Mouse (Mus musculus) neural tube, embryonic 13.5 days (tissue): ENCODE measurements around the gene Ptchd4. TPM values are rescaled to one million over a fixed set of nuclear protein-coding genes. Genes with fewer than 3 reads are reported as not detected.

ENCODE experiments used
- ATAC-seq: fragments of 200-750 bp; cut with Nextera tagmentation; 2 replicates; pipeline ENCODE4 v1.8.0; 2017; ENCODE audit warnings: low read depth, mild to moderate bottlenecking, moderate TSS enrichment, moderate library complexity
- H3K27ac ChIP-seq: fragments of 300-500 bp; sonication (generic); replicated peaks from 2 replicates; pipeline ENCODE4 v1.5.1; 2015; ENCODE audit warnings: moderate library complexity, mild to moderate bottlenecking, inconsistent platforms
- H3K27me3 ChIP-seq: fragments of 300-500 bp; sonication (generic); 2 replicates; pipeline ENCODE4 v1.6.1; 2015; ENCODE audit warnings: mild to moderate bottlenecking, inconsistent platforms
- H3K36me3 ChIP-seq: fragments of 300-500 bp; sonication (generic); 2 replicates; pipeline ENCODE4 v1.6.1; 2015; ENCODE audit warnings: mild to moderate bottlenecking, inconsistent platforms
- H3K4me1 ChIP-seq: fragments of 300-500 bp; sonication (generic); replicated peaks from 2 replicates; pipeline ENCODE4 v1.6.1; 2015; ENCODE audit warnings: inconsistent platforms
- H3K4me2 ChIP-seq: fragments of 300-500 bp; sonication (generic); 2 replicates; pipeline ENCODE4 v1.6.1; 2015; ENCODE audit warnings: inconsistent platforms, mild to moderate bottlenecking, moderate library complexity
- H3K4me3 ChIP-seq: fragments of 300-500 bp; sonication (generic); 2 replicates; pipeline ENCODE4 v1.5.1; 2015; ENCODE audit warnings: mild to moderate bottlenecking, inconsistent platforms
- H3K9ac ChIP-seq: fragments of 300-500 bp; sonication (generic); 2 replicates; pipeline ENCODE4 v1.6.1; 2015; ENCODE audit warnings: moderate library complexity, mild to moderate bottlenecking, inconsistent platforms
- H3K9me3 ChIP-seq: fragments of 300-500 bp; sonication (generic); 2 replicates; pipeline ENCODE4 v1.6.1; 2016; ENCODE audit warnings: inconsistent platforms
- WGBS: fragments of 180-500 bp; shearing (Covaris S2); methylation state at CpG from one replicate; pipeline ENCODE4 v1.1.7; 2015; 5-methylcytosine and 5-hydroxymethylcytosine counted together
- polyA plus RNA-seq: library from polyadenylated mRNA; unstranded; fragments of >200 nt; fragmentation: Nextera tagmentation; extraction: Ambion mirVana; gene quantifications from 2 replicates; pipeline ENCODE4 v1.2.1, GENCODE M21; 2015

Gene Ptchd4
- polyA plus RNA-seq, result 7.6 and 8.7 TPM in 2 replicates

GRCm38 (mm10) chr17:42315669-42316611 is at the start of gene Ptchd4:
Ptchd4 (plus strand) TSS chr17:42315947.
- WGBS, result 1% methylated on average over 55 of the region's 56 CpGs
- Histone ChIP-seq H3K27me3 (0 out of 2 replicates have a peak, but pooled peaks cover 3% of the 10 kb centered on the region), H3K9ac (peak within 1 kb of the TSS; percentile 68), H3K27ac (peak within 1 kb of the TSS; percentile 79), H3K4me2 (peak within 1 kb of the TSS; percentile 77), H3K36me3 (no peaks in the 10 kb centered on the region), H3K4me1 (peaks cover 11% of the 10 kb centered on the region; the same call in 1 of the 2 replicates), H3K4me3 (peak within 1 kb of the TSS; percentile 58), H3K9me3 (no peaks in the 10 kb centered on the region)
- ATAC-seq, result peak; percentile 87

- Histone ChIP-seq H3K36me3 (no peaks in the 10 kb centered on the region), H3K4me3 (no peak overlapping the region), H3K9me3 (no peaks in the 10 kb centered on the region), H3K4me1 (no peaks in the 10 kb centered on the region), H3K4me2 (no peak overlapping the region), H3K27me3 (no peaks in the 10 kb centered on the region), H3K9ac (no peak overlapping the region), H3K27ac (no peak overlapping the region)
- no peak for ATAC-seq
- WGBS, result 84% methylated on average over 2 of the region's 2 CpGs
Measured at GRCm38 (mm10) chr17:42276861-42277260, 38.9 kb upstream of the Ptchd4 start.

- H3K9me3 ChIP-seq, result no peaks in the 10 kb centered on the region
- 67% methylated on average over 1 of the region's 1 CpGs for WGBS
- H3K4me1 ChIP-seq, result no peaks in the 10 kb centered on the region
- no peak overlapping the region for H3K4me2 ChIP-seq
- H3K27me3 ChIP-seq, result no peaks in the 10 kb centered on the region
- no peak overlapping the region for H3K4me3 ChIP-seq
- H3K9ac ChIP-seq, result no peak overlapping the region
- ATAC-seq, result no peak
- no peaks in the 10 kb centered on the region for H3K36me3 ChIP-seq
- no peak overlapping the region for H3K27ac ChIP-seq
Measured at GRCm38 (mm10) chr17:42284391-42284790, 31.4 kb upstream of the Ptchd4 start.

- Histone ChIP-seq H3K4me1 (no peaks in the 10 kb centered on the region), H3K27ac (no peak overlapping the region), H3K4me2 (no peak overlapping the region), H3K4me3 (no peak overlapping the region), H3K9ac (no peak overlapping the region), H3K27me3 (no peaks in the 10 kb centered on the region), H3K9me3 (no peaks in the 10 kb centered on the region), H3K36me3 (no peaks in the 10 kb centered on the region)
- no peak for ATAC-seq
- 81% methylated on average over 3 of the region's 3 CpGs for WGBS
Measured at GRCm38 (mm10) chr17:42286255-42286654, 29.5 kb upstream of the Ptchd4 start.

GRCm38 (mm10) chr17:42290341-42290740 is 25.4 kb upstream of the Ptchd4 start:
- ATAC-seq, result no peak
- no peaks in the 10 kb centered on the region for H3K9me3 ChIP-seq
- no peak overlapping the region for H3K9ac ChIP-seq
- no peak overlapping the region for H3K4me2 ChIP-seq
- H3K36me3 ChIP-seq, result no peaks in the 10 kb centered on the region
- H3K4me1 ChIP-seq, result no peaks in the 10 kb centered on the region
- H3K4me3 ChIP-seq, result no peak overlapping the region
- no peak overlapping the region for H3K27ac ChIP-seq
- no peaks in the 10 kb centered on the region for H3K27me3 ChIP-seq

GRCm38 (mm10) chr17:42291793-42292192 is 24.0 kb upstream of the Ptchd4 start:
- H3K4me2 ChIP-seq, result no peak overlapping the region
- no peak for ATAC-seq
- H3K4me3 ChIP-seq, result no peak overlapping the region
- no peak overlapping the region for H3K9ac ChIP-seq
- no peaks in the 10 kb centered on the region for H3K27me3 ChIP-seq
- H3K27ac ChIP-seq, result no peak overlapping the region
- H3K36me3 ChIP-seq, result no peaks in the 10 kb centered on the region
- H3K4me1 ChIP-seq, result no peaks in the 10 kb centered on the region
- 57% methylated on average over 5 of the region's 5 CpGs for WGBS
- no peaks in the 10 kb centered on the region for H3K9me3 ChIP-seq

- Histone ChIP-seq H3K4me2 (no peak overlapping the region), H3K36me3 (no peaks in the 10 kb centered on the region), H3K4me3 (no peak overlapping the region), H3K4me1 (no peaks in the 10 kb centered on the region), H3K27me3 (no peaks in the 10 kb centered on the region), H3K9ac (no peak overlapping the region), H3K27ac (no peak overlapping the region), H3K9me3 (no peaks in the 10 kb centered on the region)
- 68% methylated on average over 4 of the region's 4 CpGs for WGBS
- no peak for ATAC-seq
Measured at GRCm38 (mm10) chr17:42297986-42298385, 17.8 kb upstream of the Ptchd4 start.

- Histone ChIP-seq H3K9me3 (no peaks in the 10 kb centered on the region), H3K36me3 (no peaks in the 10 kb centered on the region), H3K27ac (no peak overlapping the region), H3K4me2 (no peak overlapping the region), H3K4me3 (no peak overlapping the region), H3K4me1 (no peaks in the 10 kb centered on the region), H3K27me3 (no peaks in the 10 kb centered on the region), H3K9ac (no peak overlapping the region)
- whole genome bisulfite sequencing, result 69% methylated on average over 3 of the region's 3 CpGs
- ATAC-seq, result no peak
Measured at GRCm38 (mm10) chr17:42299681-42300080, 16.1 kb upstream of the Ptchd4 start.

GRCm38 (mm10) chr17:42303062-42303577 is 12.6 kb upstream of the Ptchd4 start:
- Histone ChIP-seq H3K4me3 (no peak overlapping the region), H3K9ac (no peak overlapping the region), H3K27me3 (no peaks in the 10 kb centered on the region), H3K4me1 (no peaks in the 10 kb centered on the region), H3K4me2 (no peak overlapping the region), H3K36me3 (no peaks in the 10 kb centered on the region), H3K27ac (no peak overlapping the region), H3K9me3 (no peaks in the 10 kb centered on the region)
- ATAC-seq, result no peak
- 61% methylated on average over 4 of the region's 4 CpGs for WGBS

GRCm38 (mm10) chr17:42304262-42304661 is 11.5 kb upstream of the Ptchd4 start:
- no peak for ATAC-seq
- Histone ChIP-seq H3K4me3 (no peak overlapping the region), H3K36me3 (no peaks in the 10 kb centered on the region), H3K9me3 (no peaks in the 10 kb centered on the region), H3K4me1 (no peaks in the 10 kb centered on the region), H3K9ac (no peak overlapping the region), H3K4me2 (no peak overlapping the region), H3K27ac (no peak overlapping the region), H3K27me3 (no peaks in the 10 kb centered on the region)
- WGBS, result 71% methylated on average over 4 of the region's 4 CpGs

- Histone ChIP-seq H3K4me3 (no peak overlapping the region), H3K36me3 (no peaks in the 10 kb centered on the region), H3K9me3 (no peaks in the 10 kb centered on the region), H3K27me3 (no peaks in the 10 kb centered on the region), H3K4me2 (no peak overlapping the region), H3K27ac (no peak overlapping the region), H3K9ac (no peak overlapping the region), H3K4me1 (no peaks in the 10 kb centered on the region)
- 90% methylated on average over 1 of the region's 1 CpGs for WGBS
- no peak for ATAC-seq
Measured at GRCm38 (mm10) chr17:42307001-42307400, 8.7 kb upstream of the Ptchd4 start.

- no peaks in the 10 kb centered on the region for H3K27me3 ChIP-seq
Measured at GRCm38 (mm10) chr17:42310136-42310535, 5.6 kb upstream of the Ptchd4 start.

More at GRCm38 (mm10) chr17:42310136-42310535, 5.6 kb upstream of the Ptchd4 start:
- Histone ChIP-seq H3K4me1 (no peaks in the 10 kb centered on the region; the same call in 1 of the 2 replicates), H3K9ac (no peak overlapping the region), H3K4me3 (no peak overlapping the region), H3K36me3 (no peaks in the 10 kb centered on the region), H3K4me2 (no peak overlapping the region), H3K27ac (no peak overlapping the region), H3K9me3 (no peaks in the 10 kb centered on the region)
- ATAC-seq, result no peak
